12 mouse cellular contexts compared by ENCODE assay signal in genomic region chr17:35550143-35550494, GRCm38 (mm10). TPM values are rescaled to one million over a fixed set of nuclear protein-coding genes. Genes with fewer than 3 reads are reported as not detected.
A peak's percentile ranks its signal among the peaks of the same experiment; 100 is the strongest.
DNase-seq lines count a peak whose midpoint lies in the region; ATAC-seq lines count a peak whose summit lies in the region.
"Had no signal": no experiment of that assay in that cellular context is flagged by ENCODE, and none has a peak within 500 bp of the region (broad histone marks: within the 10 kb centered on the region; RNA-seq: fewer than 3 reads in every experiment).

No protein-coding gene starts in this region.

- no peaks in the 10 kb centered on the region for H3K36me3 ChIP-seq in embryonic facial prominence, embryonic 13.5 days
- H3K36me3 ChIP-seq in embryonic facial prominence, embryonic 10.5 days (replicated peaks) = no peaks in the 10 kb centered on the region
- no peaks in the 10 kb centered on the region for H3K36me3 ChIP-seq in hindbrain, embryonic 15.5 days
- H3K36me3 ChIP-seq in hindbrain, embryonic 11.5 days (ENCODE audit: control insufficient read depth, insufficient read depth, low read length) = no peaks in the 10 kb centered on the region
- no peaks in the 10 kb centered on the region for H3K36me3 ChIP-seq in neural tube, embryonic 15.5 days
- H3K36me3 ChIP-seq in stomach, embryonic 16.5 days (ENCODE audit: control insufficient read depth, insufficient read depth, low read length) = no peaks in the 10 kb centered on the region
- H3K36me3 ChIP-seq: liver, embryonic 15.5 days had no signal

- H3K4me1 ChIP-seq in embryonic facial prominence, embryonic 13.5 days = peaks cover 15% of the 10 kb centered on the region
- H3K4me1 ChIP-seq in embryonic facial prominence, embryonic 10.5 days = peaks cover 10% of the 10 kb centered on the region; the same call in 1 of the 2 replicates
- H3K4me1 ChIP-seq in hindbrain, embryonic 15.5 days (replicated peaks) = 0 out of 2 replicates have a peak, but pooled peaks cover 7% of the 10 kb centered on the region
- peaks cover 4% of the 10 kb centered on the region for H3K4me1 ChIP-seq in hindbrain, embryonic 11.5 days (replicated peaks; ENCODE audit: control insufficient read depth, insufficient read depth, low read length)
- H3K4me1 ChIP-seq in neural tube, embryonic 15.5 days = peaks cover 6% of the 10 kb centered on the region; the same call in 1 of the 2 replicates
- H3K4me1 ChIP-seq in stomach, embryonic 16.5 days (ENCODE audit: control insufficient read depth, insufficient read depth, low read length) = peaks cover 20% of the 10 kb centered on the region
- H3K4me1 ChIP-seq: liver, embryonic 15.5 days had no signal

- no peak overlapping the region for H3K4me3 ChIP-seq in embryonic facial prominence, embryonic 13.5 days
- H3K4me3 ChIP-seq in embryonic facial prominence, embryonic 10.5 days = no peak overlapping the region
- H3K4me3 ChIP-seq in hindbrain, embryonic 15.5 days = no peak overlapping the region
- H3K4me3 ChIP-seq in hindbrain, embryonic 11.5 days (ENCODE audit: low read depth, low read length) = no peak overlapping the region
- H3K4me3 ChIP-seq in neural tube, embryonic 15.5 days (replicated peaks) = no peak overlapping the region
- H3K4me3 ChIP-seq in stomach, embryonic 16.5 days (replicated peaks; ENCODE audit: low read length) = no peak overlapping the region
- H3K4me3 ChIP-seq: liver, embryonic 15.5 days had no signal

- ATAC-seq in embryonic facial prominence, embryonic 13.5 days (ENCODE audit: insufficient number of reproducible peaks, insufficient read depth, low FRiP score, low TSS enrichment, low read depth) = no peak
- ATAC-seq in hindbrain, embryonic 15.5 days (ENCODE audit: low FRiP score, low read depth) = no peak
- no peak for ATAC-seq in hindbrain, embryonic 11.5 days (ENCODE audit: low FRiP score)
- no peak for ATAC-seq in neural tube, embryonic 15.5 days (ENCODE audit: low FRiP score)
- no peak for ATAC-seq in stomach, embryonic 16.5 days (ENCODE audit: insufficient read depth, low FRiP score)

- no peak overlapping the region for H3K9ac ChIP-seq in embryonic facial prominence, embryonic 13.5 days
- no peak overlapping the region for H3K9ac ChIP-seq in hindbrain, embryonic 15.5 days
- no peak overlapping the region for H3K9ac ChIP-seq in hindbrain, embryonic 11.5 days (ENCODE audit: low read depth, low read length)
- H3K9ac ChIP-seq in neural tube, embryonic 15.5 days (replicated peaks) = no peak overlapping the region
- peak overlapping the region; percentile 43; the same call in 1 of the 2 replicates for H3K9ac ChIP-seq in stomach, embryonic 16.5 days (ENCODE audit: low read length)
- H3K9ac ChIP-seq: forebrain, postnatal 0 days; liver, embryonic 15.5 days had no signal

- peak overlapping the region; percentile 80 for H3K27ac ChIP-seq in embryonic facial prominence, embryonic 13.5 days
- H3K27ac ChIP-seq in embryonic facial prominence, embryonic 10.5 days (replicated peaks) = no peak overlapping the region
- 0 out of 2 replicates have a peak overlapping the region, but pooled peaks have one; percentile 38 for H3K27ac ChIP-seq in hindbrain, embryonic 15.5 days (replicated peaks)
- H3K27ac ChIP-seq in hindbrain, embryonic 11.5 days (ENCODE audit: low read depth, low read length) = no peak overlapping the region
- peak overlapping the region; percentile 64; the same call in 1 of the 2 replicates for H3K27ac ChIP-seq in neural tube, embryonic 15.5 days (replicated peaks)
- peak overlapping the region; percentile 89 for H3K27ac ChIP-seq in stomach, embryonic 16.5 days (ENCODE audit: low read length)
- H3K27ac ChIP-seq: liver, embryonic 15.5 days had no signal

- no peak for DNase-seq in embryonic facial prominence, embryonic 10.5 days (ENCODE audit: low spot score)
- DNase-seq in hindbrain, embryonic 11.5 days (ENCODE audit: low spot score) = no peak
- DNase-seq in neural tube, embryonic 10.5 days (ENCODE audit: extremely low spot score, low spot score) = no peak
- DNase-seq in cerebellum, adult 9-10 months = no peak

- H3K9me3 ChIP-seq in embryonic facial prominence, embryonic 13.5 days = no peaks in the 10 kb centered on the region
- 0 out of 2 replicates have a peak, but pooled peaks cover 2% of the 10 kb centered on the region for H3K9me3 ChIP-seq in embryonic facial prominence, embryonic 10.5 days
- no peaks in the 10 kb centered on the region for H3K9me3 ChIP-seq in hindbrain, embryonic 15.5 days
- no peaks in the 10 kb centered on the region for H3K9me3 ChIP-seq in hindbrain, embryonic 11.5 days (ENCODE audit: control insufficient read depth, low read length)
- H3K9me3 ChIP-seq in neural tube, embryonic 15.5 days (replicated peaks) = no peaks in the 10 kb centered on the region
- H3K9me3 ChIP-seq in stomach, embryonic 16.5 days (replicated peaks; ENCODE audit: control insufficient read depth, low read length) = no peaks in the 10 kb centered on the region
- H3K9me3 ChIP-seq: liver, embryonic 15.5 days had no signal

- H3K4me2 ChIP-seq in embryonic facial prominence, embryonic 13.5 days = peak overlapping the region; percentile 26; the same call in 1 of the 2 replicates
- H3K4me2 ChIP-seq in hindbrain, embryonic 15.5 days = no peak overlapping the region
- H3K4me2 ChIP-seq in hindbrain, embryonic 11.5 days (replicated peaks; ENCODE audit: low read depth, low read length) = no peak overlapping the region
- no peak overlapping the region for H3K4me2 ChIP-seq in neural tube, embryonic 15.5 days
- peak overlapping the region; percentile 28; the same call in 1 of the 2 replicates for H3K4me2 ChIP-seq in stomach, embryonic 16.5 days (ENCODE audit: low read depth, low read length)
- H3K4me2 ChIP-seq: liver, embryonic 15.5 days had no signal

- no peaks in the 10 kb centered on the region for H3K27me3 ChIP-seq in embryonic facial prominence, embryonic 13.5 days
- H3K27me3 ChIP-seq in embryonic facial prominence, embryonic 10.5 days (replicated peaks; ENCODE audit: low read depth, poor library complexity, severe bottlenecking) = peaks cover 7% of the 10 kb centered on the region; the same call in 1 of the 2 replicates
- no peaks in the 10 kb centered on the region for H3K27me3 ChIP-seq in hindbrain, embryonic 15.5 days
- no peaks in the 10 kb centered on the region for H3K27me3 ChIP-seq in hindbrain, embryonic 11.5 days (ENCODE audit: control insufficient read depth, insufficient read depth, low read length)
- H3K27me3 ChIP-seq in neural tube, embryonic 15.5 days (replicated peaks) = no peaks in the 10 kb centered on the region
- H3K27me3 ChIP-seq in stomach, embryonic 16.5 days (ENCODE audit: control insufficient read depth, insufficient read depth, low read length) = no peaks in the 10 kb centered on the region

- 92% methylated on average over 4 of the region's 4 CpGs for WGBS in embryonic facial prominence, embryonic 13.5 days
- WGBS in embryonic facial prominence, embryonic 10.5 days = 91% methylated on average over 4 of the region's 4 CpGs
- WGBS in hindbrain, embryonic 15.5 days = 96% methylated on average over 4 of the region's 4 CpGs
- 96% methylated on average over 4 of the region's 4 CpGs for WGBS in hindbrain, embryonic 11.5 days
- 96% methylated on average over 4 of the region's 4 CpGs for WGBS in neural tube, embryonic 15.5 days
- 94% methylated on average over 4 of the region's 4 CpGs for WGBS in stomach, embryonic 16.5 days

RNA-seq across cellular contexts. Expression of gene Cdsn, which starts 1.8 kb away (rescaled TPM):
- 0.10 TPM in 1 of 2 replicates, not detected in the other for polyA plus RNA-seq in embryonic facial prominence, embryonic 13.5 days (2015; fragmentation: Nextera tagmentation; extraction: Ambion mirVana)
- polyA plus RNA-seq in embryonic facial prominence, embryonic 10.5 days (2016; fragmentation: Nextera tagmentation; extraction: Ambion mirVana) = not detected in 2 replicates
- polyA plus RNA-seq in hindbrain, embryonic 15.5 days (2015; fragmentation: Nextera tagmentation; extraction: Ambion mirVana) = 0.14 and 0.22 TPM in 2 replicates
- 0.06 and 0.20 TPM in 2 replicates for polyA plus RNA-seq in hindbrain, embryonic 11.5 days (2014; fragmentation: Nextera tagmentation; extraction: Ambion mirVana)
- polyA plus RNA-seq in neural tube, embryonic 15.5 days (2015; fragmentation: Nextera tagmentation; extraction: Ambion mirVana) = 0.08 TPM in 1 of 2 replicates, not detected in the other
- polyA plus RNA-seq in stomach, embryonic 16.5 days (2015; fragmentation: Nextera tagmentation; extraction: Ambion mirVana) = 7.7 and 24.9 TPM in 2 replicates

RNA-seq across cellular contexts. Expression of gene Psors1c2, which starts 17.1 kb away (rescaled TPM):
- 1.5 and 1.9 TPM in 2 replicates for polyA plus RNA-seq in embryonic facial prominence, embryonic 13.5 days (2015; fragmentation: Nextera tagmentation; extraction: Ambion mirVana)
- 1.6 and 1.9 TPM in 2 replicates for polyA plus RNA-seq in embryonic facial prominence, embryonic 10.5 days (2016; fragmentation: Nextera tagmentation; extraction: Ambion mirVana)
- 0.97 and 1.2 TPM in 2 replicates for polyA plus RNA-seq in hindbrain, embryonic 15.5 days (2015; fragmentation: Nextera tagmentation; extraction: Ambion mirVana)
- 0.67 and 0.97 TPM in 2 replicates for polyA plus RNA-seq in hindbrain, embryonic 11.5 days (2014; fragmentation: Nextera tagmentation; extraction: Ambion mirVana)
- polyA plus RNA-seq in neural tube, embryonic 15.5 days (2015; fragmentation: Nextera tagmentation; extraction: Ambion mirVana) = 0.81 and 0.96 TPM in 2 replicates
- polyA plus RNA-seq in stomach, embryonic 16.5 days (2015; fragmentation: Nextera tagmentation; extraction: Ambion mirVana) = 1.3 and 2.0 TPM in 2 replicates

RNA-seq across cellular contexts. Expression of gene 2300002M23Rik, which starts 17.1 kb away (rescaled TPM):
- 0.27 and 0.28 TPM in 2 replicates for polyA plus RNA-seq in embryonic facial prominence, embryonic 13.5 days (2015; fragmentation: Nextera tagmentation; extraction: Ambion mirVana)
- polyA plus RNA-seq in embryonic facial prominence, embryonic 10.5 days (2016; fragmentation: Nextera tagmentation; extraction: Ambion mirVana) = not detected in 2 replicates
- not detected in 2 replicates for polyA plus RNA-seq in hindbrain, embryonic 15.5 days (2015; fragmentation: Nextera tagmentation; extraction: Ambion mirVana)
- not detected in 2 replicates for polyA plus RNA-seq in hindbrain, embryonic 11.5 days (2014; fragmentation: Nextera tagmentation; extraction: Ambion mirVana)
- polyA plus RNA-seq in neural tube, embryonic 15.5 days (2015; fragmentation: Nextera tagmentation; extraction: Ambion mirVana) = not detected in 2 replicates
- polyA plus RNA-seq in stomach, embryonic 16.5 days (2015; fragmentation: Nextera tagmentation; extraction: Ambion mirVana) = 115 and 211 TPM in 2 replicates
- polyA plus RNA-seq: brain, embryonic 14.5 days; forebrain, postnatal 0 days; liver, embryonic 15.5 days; midbrain, postnatal 0 days had no signal

RNA-seq across cellular contexts. Expression of gene Cchcr1, which starts 33.2 kb away (rescaled TPM):
- 23.2 and 24.2 TPM in 2 replicates for polyA plus RNA-seq in embryonic facial prominence, embryonic 13.5 days (2015; fragmentation: Nextera tagmentation; extraction: Ambion mirVana)
- polyA plus RNA-seq in embryonic facial prominence, embryonic 10.5 days (2016; fragmentation: Nextera tagmentation; extraction: Ambion mirVana) = 24.2 and 25.0 TPM in 2 replicates
- 6.5 and 7.9 TPM in 2 replicates for polyA plus RNA-seq in hindbrain, embryonic 15.5 days (2015; fragmentation: Nextera tagmentation; extraction: Ambion mirVana)
- polyA plus RNA-seq in hindbrain, embryonic 11.5 days (2014; fragmentation: Nextera tagmentation; extraction: Ambion mirVana) = 8.3 and 8.9 TPM in 2 replicates
- 5.1 and 7.9 TPM in 2 replicates for polyA plus RNA-seq in neural tube, embryonic 15.5 days (2015; fragmentation: Nextera tagmentation; extraction: Ambion mirVana)
- 17.5 and 19.4 TPM in 2 replicates for polyA plus RNA-seq in stomach, embryonic 16.5 days (2015; fragmentation: Nextera tagmentation; extraction: Ambion mirVana)

RNA-seq across cellular contexts. Expression of gene Tcf19, which starts 33.5 kb away (rescaled TPM):
- 74.1 and 78.2 TPM in 2 replicates for polyA plus RNA-seq in embryonic facial prominence, embryonic 13.5 days (2015; fragmentation: Nextera tagmentation; extraction: Ambion mirVana)
- polyA plus RNA-seq in embryonic facial prominence, embryonic 10.5 days (2016; fragmentation: Nextera tagmentation; extraction: Ambion mirVana) = 43.7 and 45.5 TPM in 2 replicates
- polyA plus RNA-seq in hindbrain, embryonic 15.5 days (2015; fragmentation: Nextera tagmentation; extraction: Ambion mirVana) = 19.3 and 21.0 TPM in 2 replicates
- polyA plus RNA-seq in hindbrain, embryonic 11.5 days (2014; fragmentation: Nextera tagmentation; extraction: Ambion mirVana) = 49.4 and 50.8 TPM in 2 replicates
- polyA plus RNA-seq in neural tube, embryonic 15.5 days (2015; fragmentation: Nextera tagmentation; extraction: Ambion mirVana) = 14.4 and 27.5 TPM in 2 replicates
- polyA plus RNA-seq in stomach, embryonic 16.5 days (2015; fragmentation: Nextera tagmentation; extraction: Ambion mirVana) = 79.6 and 83.1 TPM in 2 replicates

Comparison
In these comparisons a context has a peak if more than half of its experiments do, and no peak if none do; other contexts are left out.
1. H3K27ac ChIP-seq: peak in embryonic facial prominence, embryonic 13.5 days (single experiment), hindbrain, embryonic 15.5 days (single experiment), neural tube, embryonic 15.5 days (single experiment) and stomach, embryonic 16.5 days (single experiment); none in embryonic facial prominence, embryonic 10.5 days (single experiment) and hindbrain, embryonic 11.5 days (single experiment).
2. H3K4me2 ChIP-seq: peak in embryonic facial prominence, embryonic 13.5 days (single experiment) and stomach, embryonic 16.5 days (single experiment); none in hindbrain, embryonic 15.5 days (single experiment), hindbrain, embryonic 11.5 days (single experiment) and neural tube, embryonic 15.5 days (single experiment).
3. RNA of gene 2300002M23Rik, which starts 17.1 kb away (polyA plus RNA-seq): 115 to 211 TPM in stomach, embryonic 16.5 days; 0.27 to 0.28 TPM in embryonic facial prominence, embryonic 13.5 days, not detected in hindbrain, embryonic 15.5 days, not detected in embryonic facial prominence, embryonic 10.5 days, not detected in hindbrain, embryonic 11.5 days and not detected in neural tube, embryonic 15.5 days; every median in the first group is over 10 times any median in the second.